Mouse (Mus musculus) limb, embryonic 13.5 days (tissue): ENCODE results near the gene Sf3b6. TPM values are rescaled to one million over a fixed set of nuclear protein-coding genes. Genes with fewer than 3 reads are reported as not detected.
"Not testable (repeated sequence)": the region's sequence is repeated elsewhere in the genome, so short reads cannot be mapped to it uniquely, and the experiment has no call there.

Experiments
- ATAC-seq: fragments of 200-750 bp; cut with Nextera tagmentation; 2 replicates; pipeline ENCODE4 v1.8.0; 2017; ENCODE audit warnings: low read depth, moderate number of reproducible peaks, moderate TSS enrichment; ENCODE audit not compliant: low FRiP score
- H3K27ac ChIP-seq: fragments of 300-500 bp; sonication (generic); 2 replicates; pipeline ENCODE4 v1.5.1; 2015; ENCODE audit warnings: inconsistent platforms, mild to moderate bottlenecking, moderate library complexity
- H3K27me3 ChIP-seq: fragments of 300-500 bp; sonication (generic); 2 replicates; pipeline ENCODE4 v1.6.1; 2015; ENCODE audit warnings: mild to moderate bottlenecking, inconsistent platforms
- H3K36me3 ChIP-seq: fragments of 300-500 bp; sonication (generic); 2 replicates; pipeline ENCODE4 v1.6.1; 2015; ENCODE audit warnings: inconsistent platforms, mild to moderate bottlenecking, moderate library complexity
- H3K4me1 ChIP-seq: fragments of 300-500 bp; sonication (generic); 2 replicates; pipeline ENCODE4 v1.6.1; 2015; ENCODE audit warnings: inconsistent platforms
- H3K4me2 ChIP-seq: fragments of 300-500 bp; sonication (generic); replicated peaks from 2 replicates; pipeline ENCODE4 v1.6.1; 2015; ENCODE audit warnings: inconsistent platforms, mild to moderate bottlenecking, moderate library complexity
- H3K4me3 ChIP-seq: fragments of 300-500 bp; sonication (generic); 2 replicates; pipeline ENCODE4 v1.5.1; 2015; ENCODE audit warnings: moderate library complexity, mild to moderate bottlenecking, inconsistent platforms
- H3K9ac ChIP-seq: fragments of 300-500 bp; sonication (generic); 2 replicates; pipeline ENCODE4 v1.6.1; 2015; ENCODE audit warnings: mild to moderate bottlenecking, inconsistent platforms
- H3K9me3 ChIP-seq: fragments of 300-500 bp; sonication (generic); 2 replicates; pipeline ENCODE4 v1.6.1; 2016; ENCODE audit warnings: inconsistent platforms
- WGBS: fragments of 180-500 bp; shearing (Covaris S2); methylation state at CpG from one replicate; pipeline ENCODE4 v1.1.7; 2015; 5-methylcytosine and 5-hydroxymethylcytosine counted together
- polyA plus RNA-seq: library from polyadenylated mRNA; unstranded; fragments of >200 nt; fragmentation: Nextera tagmentation; extraction: Ambion mirVana; gene quantifications from 2 replicates; pipeline ENCODE4 v1.2.1, GENCODE M21; 2015

Gene Sf3b6
- polyA plus RNA-seq, 1 experiment from 2014 or later, result 220 TPM

GRCm38 (mm10) chr12:4788128-4788527 lies 29.2 kb upstream of the Sf3b6 start:
- ATAC-seq, H3K9me3 ChIP-seq, H3K27me3 ChIP-seq, H3K4me1 ChIP-seq, H3K4me2 ChIP-seq, H3K9ac ChIP-seq, H3K27ac ChIP-seq, H3K36me3 ChIP-seq, H3K4me3 ChIP-seq: not testable (repeated sequence)
- 94% methylated on average over 25 of the region's 25 CpGs for WGBS

- Histone ChIP-seq H3K9ac (no peak overlapping the region), H3K4me1 (no peaks in the 10 kb centered on the region), H3K27ac (no peak overlapping the region), H3K27me3 (no peaks in the 10 kb centered on the region), H3K9me3 (no peaks in the 10 kb centered on the region), H3K36me3 (no peaks in the 10 kb centered on the region), H3K4me3 (no peak overlapping the region), H3K4me2 (no peak overlapping the region)
- ATAC-seq, result no peak
- WGBS, result 71% methylated on average over 1 of the region's 1 CpGs
Measured at GRCm38 (mm10) chr12:4793718-4794117, 23.6 kb upstream of the Sf3b6 start.

- not testable (repeated sequence) for H3K27me3 ChIP-seq, ATAC-seq, H3K4me1 ChIP-seq, H3K27ac ChIP-seq, H3K9ac ChIP-seq, H3K4me3 ChIP-seq, H3K4me2 ChIP-seq, H3K9me3 ChIP-seq, H3K36me3 ChIP-seq
- 67% methylated on average over 6 of the region's 6 CpGs for WGBS
Measured at GRCm38 (mm10) chr12:4797471-4797870, 19.9 kb upstream of the Sf3b6 start.

- H3K4me1 ChIP-seq, result no peaks in the 10 kb centered on the region
- H3K4me2 ChIP-seq, result no peak overlapping the region
- WGBS, result 73% methylated on average over 4 of the region's 4 CpGs
Measured at GRCm38 (mm10) chr12:4811036-4811435, 6.3 kb upstream of the Sf3b6 start.

GRCm38 (mm10) chr12:4811705-4812104 lies 5.6 kb upstream of the Sf3b6 start:
- 70% methylated on average over 3 of the region's 3 CpGs for WGBS
- no peak overlapping the region for H3K4me3 ChIP-seq
- H3K36me3 ChIP-seq, result no peaks in the 10 kb centered on the region

More at GRCm38 (mm10) chr12:4811036-4811435, 6.3 kb upstream of the Sf3b6 start:
- no peaks in the 10 kb centered on the region for H3K36me3 ChIP-seq
- no peak overlapping the region for H3K27ac ChIP-seq
- ATAC-seq, result no peak
- H3K27me3 ChIP-seq, result no peaks in the 10 kb centered on the region
- H3K4me3 ChIP-seq, result no peak overlapping the region
- no peaks in the 10 kb centered on the region for H3K9me3 ChIP-seq
- H3K9ac ChIP-seq, result no peak overlapping the region

GRCm38 (mm10) chr12:4813636-4814035 lies 3.7 kb upstream of the Sf3b6 start:
- no peak overlapping the region for H3K9ac ChIP-seq
- no peak for ATAC-seq
- peaks cover 11% of the 10 kb centered on the region for H3K4me1 ChIP-seq
- no peak overlapping the region for H3K27ac ChIP-seq
- H3K9me3 ChIP-seq, result no peaks in the 10 kb centered on the region
- WGBS, result 76% methylated on average over 4 of the region's 4 CpGs
- H3K4me3 ChIP-seq, result no peak overlapping the region
- H3K36me3 ChIP-seq, result no peaks in the 10 kb centered on the region
- H3K4me2 ChIP-seq, result no peak overlapping the region
- H3K27me3 ChIP-seq, result no peaks in the 10 kb centered on the region

More at GRCm38 (mm10) chr12:4811705-4812104, 5.6 kb upstream of the Sf3b6 start:
- no peaks in the 10 kb centered on the region for H3K27me3 ChIP-seq
- no peak for ATAC-seq
- no peak overlapping the region for H3K9ac ChIP-seq
- no peak overlapping the region for H3K27ac ChIP-seq
- H3K4me1 ChIP-seq, result peaks cover 3% of the 10 kb centered on the region; the same call in 1 of the 2 replicates
- no peak overlapping the region for H3K4me2 ChIP-seq
- H3K9me3 ChIP-seq, result no peaks in the 10 kb centered on the region

GRCm38 (mm10) chr12:4816680-4817360 lies 524 bp upstream of the Sf3b6 start:
- peak overlapping the region; percentile 89 for H3K4me2 ChIP-seq
- H3K4me1 ChIP-seq, result peaks cover 16% of the 10 kb centered on the region
- ATAC-seq, result peak; percentile 77
- H3K9ac ChIP-seq, result peak overlapping the region; percentile 83
- H3K9me3 ChIP-seq, result no peaks in the 10 kb centered on the region
- no peaks in the 10 kb centered on the region for H3K27me3 ChIP-seq
- peak overlapping the region; percentile 89 for H3K27ac ChIP-seq
- peaks cover 17% of the 10 kb centered on the region for H3K36me3 ChIP-seq
- 8% methylated on average over 24 of the region's 24 CpGs for WGBS
- H3K4me3 ChIP-seq, result peak overlapping the region; percentile 89

GRCm38 (mm10) chr12:4827256-4827655 lies 9.9 kb downstream of the Sf3b6 start:
- no peak overlapping the region for H3K27ac ChIP-seq
- no peak overlapping the region for H3K4me3 ChIP-seq
- ATAC-seq, result no peak
- H3K9me3 ChIP-seq, result no peaks in the 10 kb centered on the region
- H3K36me3 ChIP-seq, result peaks cover 81% of the 10 kb centered on the region
- H3K27me3 ChIP-seq, result no peaks in the 10 kb centered on the region
- WGBS, result 77% methylated on average over 3 of the region's 3 CpGs
- H3K9ac ChIP-seq, result no peak overlapping the region
- no peak overlapping the region for H3K4me2 ChIP-seq
- H3K4me1 ChIP-seq, result no peaks in the 10 kb centered on the region

- H3K9me3 ChIP-seq, result no peaks in the 10 kb centered on the region
- ATAC-seq, result no peak
- H3K4me2 ChIP-seq, result no peak overlapping the region
- H3K4me3 ChIP-seq, result no peak overlapping the region
- peaks cover 13% of the 10 kb centered on the region for H3K4me1 ChIP-seq
- H3K27ac ChIP-seq, result no peak overlapping the region
- H3K27me3 ChIP-seq, result no peaks in the 10 kb centered on the region; the same call in 1 of the 2 replicates
- 13% methylated on average over 4 of the region's 4 CpGs for WGBS
- no peak overlapping the region for H3K9ac ChIP-seq
- H3K36me3 ChIP-seq, result peaks cover 20% of the 10 kb centered on the region
Measured at GRCm38 (mm10) chr12:4836959-4837358, 19.6 kb downstream of the Sf3b6 start.

GRCm38 (mm10) chr12:4840010-4840409 lies 22.7 kb downstream of the Sf3b6 start:
- Histone ChIP-seq H3K9me3 (no peaks in the 10 kb centered on the region), H3K4me1 (peaks cover 27% of the 10 kb centered on the region), H3K4me3 (peak overlapping the region; percentile 78), H3K36me3 (0 out of 2 replicates have a peak, but pooled peaks cover 9% of the 10 kb centered on the region), H3K9ac (no peak overlapping the region), H3K27me3 (no peaks in the 10 kb centered on the region; the same call in 1 of the 2 replicates), H3K27ac (no peak overlapping the region), H3K4me2 (peak overlapping the region; percentile 90)
- WGBS, result 47% methylated on average over 6 of the region's 6 CpGs
- no peak for ATAC-seq

GRCm38 (mm10) chr12:4840741-4841140 lies 23.4 kb downstream of the Sf3b6 start:
- WGBS, result under 1% methylated on average over 11 of the region's 11 CpGs
- Histone ChIP-seq H3K36me3 (0 out of 2 replicates have a peak, but pooled peaks cover 9% of the 10 kb centered on the region), H3K4me3 (peak overlapping the region; percentile 78), H3K4me2 (peak overlapping the region; percentile 90), H3K27me3 (no peaks in the 10 kb centered on the region; the same call in 1 of the 2 replicates), H3K4me1 (peaks cover 27% of the 10 kb centered on the region), H3K9me3 (no peaks in the 10 kb centered on the region), H3K27ac (no peak overlapping the region), H3K9ac (peak overlapping the region; percentile 83)
- peak; percentile 4; the same call in 1 of the 2 replicates for ATAC-seq

- Histone ChIP-seq H3K27ac (no peak within 1 kb of the TSS), H3K4me1 (peaks cover 27% of the 10 kb centered on the region), H3K36me3 (0 out of 2 replicates have a peak, but pooled peaks cover 9% of the 10 kb centered on the region), H3K4me2 (peak within 1 kb of the TSS; percentile 90), H3K9ac (peak within 1 kb of the TSS; percentile 83), H3K27me3 (no peaks in the 10 kb centered on the region; the same call in 1 of the 2 replicates), H3K4me3 (peak within 1 kb of the TSS; percentile 78), H3K9me3 (no peaks in the 10 kb centered on the region)
- under 1% methylated on average over 31 of the region's 37 CpGs for WGBS
- peak; percentile 74 for ATAC-seq
Measured at GRCm38 (mm10) chr12:4841392-4841887, 24.1 kb downstream of the Sf3b6 start, which contains the start of gene Fkbp1b. Gene Fkbp1b, minus strand, starts transcription at chr12:4841591.
